Mouse (Mus musculus) heart, adult 10 weeks (tissue): Measurements from ENCODE around the gene Grb14. TPM values are rescaled to one million over a fixed set of nuclear protein-coding genes. Genes with fewer than 3 reads are reported as not detected.

Experiments used
- polyA plus RNA-seq: library from polyadenylated mRNA; stranded (reverse); fragments of 350-450 nt; fragmentation: Illumina TruSeq; extraction: RNeasy Lipid Tissue Mini Kit (QIAGEN cat#74804); gene quantifications from one replicate; pipeline ENCODE4 v1.2.3, GENCODE M21; 2014; ENCODE audit warnings: low read depth, low replicate concordance

The Grb14 gene
- 182 TPM for polyA plus RNA-seq

DNA sequence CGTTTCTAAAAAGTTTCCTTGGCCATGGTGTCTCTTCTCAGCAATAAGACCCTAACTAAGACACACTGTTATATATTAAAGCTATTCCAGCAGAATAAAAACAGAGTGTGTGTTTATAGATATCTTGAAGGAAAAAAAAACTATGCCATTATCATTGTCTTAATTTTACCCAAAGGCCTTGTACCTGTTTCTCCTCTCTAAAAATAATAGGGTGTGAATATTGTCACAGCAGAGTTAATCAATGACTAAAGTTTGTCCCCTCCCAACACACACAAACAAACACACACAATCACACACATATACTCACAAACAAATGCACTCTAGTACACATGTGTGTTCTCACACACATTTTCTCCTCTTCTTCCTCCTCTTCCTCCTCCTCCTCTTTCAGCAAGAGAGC, at the start of gene Grb14:
Gene Grb14, minus strand, starts transcription at position 101 of the 400 bp plus-strand sequence.

Other genes starting within 250 kb of the Grb14 start
- gene Cobll1, start 214.4 kb upstream of the Grb14 start, polyA plus RNA-seq: 44.1 TPM